Mouse (Mus musculus): ENCODE results near the gene Hace1. TPM values are rescaled to one million over a fixed set of nuclear protein-coding genes. Genes with fewer than 3 reads are reported as not detected.

The Hace1 gene
- polyA plus RNA-seq, 1 experiment from 2014 or later: 21.3 TPM

Small RNAs within 50 kb of the gene (microRNA-seq; reads per million reads assigned to microRNA genes)
- gene Gm27731: not detected

Other genes starting within 250 kb of the Hace1 start
- 1.2 TPM in 2 replicates for gene Bves, start 242.1 kb upstream of the Hace1 start, polyA plus RNA-seq (2014; fragmentation: Nextera tagmentation; extraction: Ambion mirVana)
- gene Lin28b, start 91.4 kb upstream of the Hace1 start, polyA plus RNA-seq (2014; fragmentation: Nextera tagmentation; extraction: Ambion mirVana): 1.8 and 3.1 TPM in 2 replicates

Measured in kidney, embryonic 14.5 days (tissue).